Mouse (Mus musculus): ENCODE data around the gene Vps45. TPM values are rescaled to one million over a fixed set of nuclear protein-coding genes. Genes with fewer than 3 reads are reported as not detected.

The Vps45 gene
- polyA plus RNA-seq, 1 experiment from 2014 or later, result 54.8 TPM

DNA sequence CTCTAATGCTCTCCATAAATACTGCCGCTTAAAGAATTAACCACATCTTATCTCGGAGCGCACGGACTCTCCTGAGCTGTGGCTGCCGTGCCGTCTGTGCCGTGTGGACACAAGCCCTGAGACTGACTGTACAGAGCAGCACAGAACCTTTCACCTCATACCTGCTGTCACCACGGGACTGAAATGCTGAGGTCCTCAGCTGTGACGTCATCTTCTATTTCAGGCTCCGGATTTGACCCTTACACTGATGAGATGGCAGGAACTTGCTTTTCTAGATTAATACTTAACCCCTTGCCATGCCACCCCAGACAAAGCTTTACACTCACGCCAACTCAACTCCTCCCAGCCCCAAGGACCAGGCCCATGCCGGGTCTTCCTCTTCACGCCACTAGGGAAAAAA is 35.9 kb upstream of the Vps45 start:
- no peak for DNase-seq (ENCODE audit: low spot score)
- H3K9me3 ChIP-seq (replicated peaks; ENCODE audit: control insufficient read depth, low read length), result no peaks in the 10 kb centered on the region
- H3K4me2 ChIP-seq (ENCODE audit: low read length), result no peak overlapping the region
- no peaks in the 10 kb centered on the region for H3K27me3 ChIP-seq (replicated peaks; ENCODE audit: control insufficient read depth, insufficient read depth, low read length)
- WGBS, result 86% methylated on average over 13 of the region's 13 CpGs
- H3K4me1 ChIP-seq (ENCODE audit: control insufficient read depth, insufficient read depth, low read length), result no peaks in the 10 kb centered on the region
- no peak overlapping the region for H3K4me3 ChIP-seq (ENCODE audit: low read depth, low read length)
- H3K36me3 ChIP-seq (ENCODE audit: control insufficient read depth, insufficient read depth, low read length), result no peaks in the 10 kb centered on the region
- no peak overlapping the region for H3K27ac ChIP-seq (ENCODE audit: low read depth, low read length)
- no peak overlapping the region for H3K9ac ChIP-seq (ENCODE audit: low read length)
- no peak for ATAC-seq

DNA sequence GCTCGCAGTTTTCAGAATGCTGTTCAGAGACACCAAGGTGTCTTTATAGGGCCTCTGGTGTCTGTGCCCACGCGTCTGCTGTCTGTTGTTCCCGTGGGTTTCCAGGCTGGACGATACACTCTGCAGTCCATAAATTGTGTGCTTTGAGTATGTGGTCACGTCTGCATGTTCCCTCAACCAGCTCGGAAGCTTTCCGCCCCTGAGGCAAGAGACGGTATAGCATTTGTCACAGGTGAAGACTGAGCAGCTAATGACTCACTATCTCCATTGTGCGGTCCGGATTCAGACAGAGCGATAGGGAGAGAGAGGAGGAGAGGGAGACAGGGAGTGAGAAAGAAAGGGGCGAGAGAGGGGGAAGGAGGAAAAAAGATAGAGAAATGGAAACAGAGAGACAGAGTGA is 35.2 kb upstream of the Vps45 start:
- Histone ChIP-seq H3K4me3 (ENCODE audit: low read depth, low read length) (no peak overlapping the region), H3K36me3 (ENCODE audit: control insufficient read depth, insufficient read depth, low read length) (no peaks in the 10 kb centered on the region), H3K27me3 (replicated peaks; ENCODE audit: control insufficient read depth, insufficient read depth, low read length) (no peaks in the 10 kb centered on the region), H3K27ac (ENCODE audit: low read depth, low read length) (no peak overlapping the region), H3K4me1 (ENCODE audit: control insufficient read depth, insufficient read depth, low read length) (no peaks in the 10 kb centered on the region), H3K4me2 (ENCODE audit: low read length) (no peak overlapping the region), H3K9ac (ENCODE audit: low read length) (no peak overlapping the region), H3K9me3 (replicated peaks; ENCODE audit: control insufficient read depth, low read length) (no peaks in the 10 kb centered on the region)
- ATAC-seq (no peak), DNase-seq (ENCODE audit: low spot score) (no peak)
- 75% methylated on average over 13 of the region's 13 CpGs for WGBS

DNA sequence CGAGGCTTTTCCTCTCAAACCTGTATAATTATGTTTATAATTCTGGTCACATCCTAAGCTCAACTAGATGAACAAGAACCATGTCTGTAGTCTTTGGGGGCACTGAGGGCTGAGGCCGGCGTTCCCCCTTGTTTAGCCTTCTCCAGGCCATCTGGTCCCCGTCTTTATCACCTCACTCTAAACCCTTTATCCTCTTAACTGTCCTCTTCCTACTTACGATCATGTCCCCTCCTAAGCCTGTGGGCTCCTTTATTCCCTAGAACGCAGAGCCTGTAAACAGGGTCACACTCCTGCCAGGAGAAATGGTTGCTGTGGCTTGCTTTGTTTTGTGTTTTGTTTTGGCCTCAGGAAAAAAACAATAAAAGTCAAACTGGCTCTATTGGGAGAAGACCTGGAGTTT is 33.7 kb upstream of the Vps45 start:
- H3K4me2 ChIP-seq (ENCODE audit: low read length), result no peak overlapping the region
- no peaks in the 10 kb centered on the region for H3K4me1 ChIP-seq (ENCODE audit: control insufficient read depth, insufficient read depth, low read length)
- H3K36me3 ChIP-seq (ENCODE audit: control insufficient read depth, insufficient read depth, low read length), result no peaks in the 10 kb centered on the region
- 58% methylated on average over 6 of the region's 6 CpGs for WGBS
- no peaks in the 10 kb centered on the region for H3K27me3 ChIP-seq (replicated peaks; ENCODE audit: control insufficient read depth, insufficient read depth, low read length)
- H3K9me3 ChIP-seq (replicated peaks; ENCODE audit: control insufficient read depth, low read length), result no peaks in the 10 kb centered on the region
- no peak overlapping the region for H3K27ac ChIP-seq (ENCODE audit: low read depth, low read length)
- no peak overlapping the region for H3K9ac ChIP-seq (ENCODE audit: low read length)
- no peak for DNase-seq (ENCODE audit: low spot score)
- no peak for ATAC-seq
- H3K4me3 ChIP-seq (ENCODE audit: low read depth, low read length), result no peak overlapping the region

DNA sequence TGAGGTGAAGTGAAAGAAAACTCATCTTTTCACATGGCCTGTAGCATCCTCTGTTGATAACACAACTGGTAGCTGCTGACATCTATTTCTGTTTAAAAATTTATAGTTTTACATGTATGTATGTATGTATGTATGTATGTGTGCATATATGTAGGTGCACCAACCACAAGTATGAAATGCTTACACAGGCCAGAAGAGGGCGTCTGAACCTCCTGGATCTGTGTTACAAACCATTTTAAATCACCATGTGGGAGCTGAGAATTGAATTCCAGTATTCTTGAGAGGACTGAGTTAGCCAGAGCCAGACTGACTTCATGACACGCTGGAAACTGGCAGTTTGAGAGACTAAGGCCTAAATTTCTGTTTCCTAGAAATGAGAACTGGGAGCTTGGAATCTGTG is 32.9 kb upstream of the Vps45 start:
- Histone ChIP-seq H3K27ac (ENCODE audit: low read depth, low read length) (no peak overlapping the region), H3K9ac (ENCODE audit: low read length) (no peak overlapping the region), H3K4me3 (ENCODE audit: low read depth, low read length) (no peak overlapping the region), H3K9me3 (replicated peaks; ENCODE audit: control insufficient read depth, low read length) (no peaks in the 10 kb centered on the region), H3K4me2 (ENCODE audit: low read length) (no peak overlapping the region), H3K4me1 (ENCODE audit: control insufficient read depth, insufficient read depth, low read length) (no peaks in the 10 kb centered on the region), H3K27me3 (replicated peaks; ENCODE audit: control insufficient read depth, insufficient read depth, low read length) (no peaks in the 10 kb centered on the region), H3K36me3 (ENCODE audit: control insufficient read depth, insufficient read depth, low read length) (no peaks in the 10 kb centered on the region)
- 76% methylated on average over 2 of the region's 2 CpGs for WGBS
- DNase-seq (ENCODE audit: low spot score) (no peak), ATAC-seq (no peak)

DNA sequence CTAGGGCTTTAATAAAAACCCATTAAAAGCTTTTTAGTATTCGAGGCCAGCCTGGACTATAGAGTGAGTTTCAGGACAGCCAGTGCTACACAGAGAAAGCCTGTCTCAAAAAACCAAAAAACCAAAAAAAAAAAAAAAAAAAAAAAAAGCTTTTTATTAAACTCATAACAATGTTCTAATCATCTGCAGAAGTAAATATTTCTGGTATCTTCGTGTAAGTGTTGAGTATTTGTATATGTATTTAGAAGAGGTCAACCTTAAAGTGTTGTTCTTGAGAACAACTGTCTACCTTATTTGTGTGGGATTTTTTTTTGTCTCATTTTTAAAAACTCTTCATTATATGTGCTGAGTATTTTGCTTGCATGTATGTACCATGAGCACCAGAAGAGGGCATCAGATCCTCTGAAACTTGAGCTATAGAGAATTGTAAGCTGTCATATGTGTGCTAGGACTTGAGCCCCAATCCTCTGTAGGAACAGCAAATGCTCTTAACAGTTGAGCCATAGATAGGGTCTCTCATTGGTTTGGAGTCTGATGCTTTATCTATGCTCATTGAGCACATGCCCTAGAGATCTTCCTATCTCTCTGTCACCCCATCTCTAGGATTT is 31.7 kb upstream of the Vps45 start:
- 66% methylated on average over 2 of the region's 2 CpGs for WGBS
- Histone ChIP-seq H3K4me1 (ENCODE audit: control insufficient read depth, insufficient read depth, low read length) (no peaks in the 10 kb centered on the region), H3K4me2 (ENCODE audit: low read length) (no peak overlapping the region), H3K27me3 (replicated peaks; ENCODE audit: control insufficient read depth, insufficient read depth, low read length) (no peaks in the 10 kb centered on the region), H3K27ac (ENCODE audit: low read depth, low read length) (no peak overlapping the region), H3K36me3 (ENCODE audit: control insufficient read depth, insufficient read depth, low read length) (no peaks in the 10 kb centered on the region), H3K9me3 (replicated peaks; ENCODE audit: control insufficient read depth, low read length) (no peaks in the 10 kb centered on the region), H3K9ac (ENCODE audit: low read length) (no peak overlapping the region), H3K4me3 (ENCODE audit: low read depth, low read length) (no peak overlapping the region)
- ATAC-seq, result no peak
- no peak for DNase-seq (ENCODE audit: low spot score)

DNA sequence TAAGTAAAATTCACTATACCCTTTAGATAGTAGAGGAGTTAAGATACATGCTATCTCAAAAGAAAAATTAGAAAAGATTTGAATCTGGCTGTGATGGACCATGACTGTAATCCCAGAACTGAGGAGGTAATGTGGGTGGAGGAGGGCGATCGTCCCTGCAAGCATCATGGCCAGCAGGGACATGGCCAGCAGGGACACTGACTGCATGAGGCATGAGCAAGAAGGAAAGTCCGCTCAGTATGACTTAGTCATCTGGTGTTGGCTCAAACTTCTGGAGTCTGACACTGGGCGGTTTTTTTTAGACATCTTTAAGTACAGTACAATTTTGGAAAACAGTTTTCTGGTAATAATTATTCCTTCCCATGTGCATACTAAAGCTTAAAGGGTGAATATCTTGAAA is 29.5 kb upstream of the Vps45 start:
- Histone ChIP-seq H3K9ac (ENCODE audit: low read length) (no peak overlapping the region), H3K4me1 (ENCODE audit: control insufficient read depth, insufficient read depth, low read length) (no peaks in the 10 kb centered on the region), H3K9me3 (replicated peaks; ENCODE audit: control insufficient read depth, low read length) (no peaks in the 10 kb centered on the region), H3K4me2 (ENCODE audit: low read length) (no peak overlapping the region), H3K27me3 (replicated peaks; ENCODE audit: control insufficient read depth, insufficient read depth, low read length) (no peaks in the 10 kb centered on the region), H3K27ac (ENCODE audit: low read depth, low read length) (no peak overlapping the region), H3K36me3 (ENCODE audit: control insufficient read depth, insufficient read depth, low read length) (no peaks in the 10 kb centered on the region), H3K4me3 (ENCODE audit: low read depth, low read length) (no peak overlapping the region)
- DNase-seq (ENCODE audit: low spot score) (no peak), ATAC-seq (no peak)
- 84% methylated on average over 4 of the region's 4 CpGs for WGBS

DNA sequence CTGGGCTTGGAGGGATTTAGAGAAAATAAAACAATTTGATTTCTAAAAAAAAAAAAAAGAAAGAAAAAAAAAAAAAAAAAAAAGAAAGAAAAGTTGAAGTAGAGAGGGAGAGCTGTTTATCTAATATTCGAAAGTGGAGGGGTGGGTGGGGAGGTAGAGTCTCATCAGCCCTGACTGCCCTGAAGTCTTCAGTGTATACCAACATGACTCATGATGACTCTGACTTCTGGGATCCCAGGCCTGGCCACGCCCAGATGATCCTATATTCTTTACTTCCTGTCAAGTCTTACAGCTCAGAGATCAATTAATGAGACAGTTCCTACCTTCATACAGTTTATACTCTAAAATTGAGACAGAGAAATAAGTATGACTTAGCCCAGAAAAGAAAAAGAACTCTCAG is 29.0 kb upstream of the Vps45 start:
- H3K4me1 ChIP-seq (ENCODE audit: control insufficient read depth, insufficient read depth, low read length), result no peaks in the 10 kb centered on the region
- H3K4me2 ChIP-seq (ENCODE audit: low read length), result no peak overlapping the region
- H3K9ac ChIP-seq (ENCODE audit: low read length), result no peak overlapping the region
- no peaks in the 10 kb centered on the region for H3K9me3 ChIP-seq (replicated peaks; ENCODE audit: control insufficient read depth, low read length)
- WGBS, result 69% methylated on average over 2 of the region's 2 CpGs
- no peaks in the 10 kb centered on the region for H3K27me3 ChIP-seq (replicated peaks; ENCODE audit: control insufficient read depth, insufficient read depth, low read length)
- ATAC-seq, result no peak
- H3K36me3 ChIP-seq (ENCODE audit: control insufficient read depth, insufficient read depth, low read length), result no peaks in the 10 kb centered on the region
- no peak for DNase-seq (ENCODE audit: low spot score)
- no peak overlapping the region for H3K27ac ChIP-seq (ENCODE audit: low read depth, low read length)
- no peak overlapping the region for H3K4me3 ChIP-seq (ENCODE audit: low read depth, low read length)

DNA sequence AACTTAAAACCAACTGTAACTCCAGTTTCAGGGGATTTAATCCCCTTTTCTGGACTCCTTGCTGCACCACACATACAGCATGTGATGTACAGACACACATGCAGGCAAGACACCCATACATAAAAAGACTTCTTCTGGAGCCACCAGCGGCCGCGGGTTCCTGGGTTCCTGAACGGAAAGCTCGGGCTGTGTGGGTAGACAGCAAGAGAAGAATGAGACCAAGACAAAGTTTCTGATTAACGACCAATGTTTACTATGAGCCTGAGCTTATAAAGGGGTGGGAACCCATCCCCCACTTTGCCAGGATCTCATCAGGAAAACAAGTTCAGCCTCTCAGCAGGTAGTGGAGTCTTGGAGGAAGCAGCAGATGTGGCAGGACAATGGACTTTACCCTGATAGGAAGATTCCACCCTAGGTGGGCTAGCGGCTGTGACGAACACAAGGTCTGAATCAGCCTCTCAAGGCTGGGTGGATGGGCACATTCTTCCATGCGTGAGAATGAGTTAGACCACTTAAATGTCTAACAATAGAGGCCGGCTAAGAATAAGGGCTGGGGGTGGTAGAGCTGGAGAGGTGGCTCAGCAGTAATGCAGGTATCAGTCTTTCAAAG is 26.0 kb upstream of the Vps45 start:
- Histone ChIP-seq H3K9ac (ENCODE audit: low read length) (no peak overlapping the region), H3K27me3 (replicated peaks; ENCODE audit: control insufficient read depth, insufficient read depth, low read length) (no peaks in the 10 kb centered on the region), H3K36me3 (ENCODE audit: control insufficient read depth, insufficient read depth, low read length) (no peaks in the 10 kb centered on the region), H3K9me3 (replicated peaks; ENCODE audit: control insufficient read depth, low read length) (no peaks in the 10 kb centered on the region), H3K4me2 (ENCODE audit: low read length) (no peak overlapping the region), H3K4me1 (ENCODE audit: control insufficient read depth, insufficient read depth, low read length) (no peaks in the 10 kb centered on the region), H3K4me3 (ENCODE audit: low read depth, low read length) (no peak overlapping the region), H3K27ac (ENCODE audit: low read depth, low read length) (no peak overlapping the region)
- 76% methylated on average over 10 of the region's 10 CpGs for WGBS
- no peak for ATAC-seq
- DNase-seq (ENCODE audit: low spot score), result no peak

DNA sequence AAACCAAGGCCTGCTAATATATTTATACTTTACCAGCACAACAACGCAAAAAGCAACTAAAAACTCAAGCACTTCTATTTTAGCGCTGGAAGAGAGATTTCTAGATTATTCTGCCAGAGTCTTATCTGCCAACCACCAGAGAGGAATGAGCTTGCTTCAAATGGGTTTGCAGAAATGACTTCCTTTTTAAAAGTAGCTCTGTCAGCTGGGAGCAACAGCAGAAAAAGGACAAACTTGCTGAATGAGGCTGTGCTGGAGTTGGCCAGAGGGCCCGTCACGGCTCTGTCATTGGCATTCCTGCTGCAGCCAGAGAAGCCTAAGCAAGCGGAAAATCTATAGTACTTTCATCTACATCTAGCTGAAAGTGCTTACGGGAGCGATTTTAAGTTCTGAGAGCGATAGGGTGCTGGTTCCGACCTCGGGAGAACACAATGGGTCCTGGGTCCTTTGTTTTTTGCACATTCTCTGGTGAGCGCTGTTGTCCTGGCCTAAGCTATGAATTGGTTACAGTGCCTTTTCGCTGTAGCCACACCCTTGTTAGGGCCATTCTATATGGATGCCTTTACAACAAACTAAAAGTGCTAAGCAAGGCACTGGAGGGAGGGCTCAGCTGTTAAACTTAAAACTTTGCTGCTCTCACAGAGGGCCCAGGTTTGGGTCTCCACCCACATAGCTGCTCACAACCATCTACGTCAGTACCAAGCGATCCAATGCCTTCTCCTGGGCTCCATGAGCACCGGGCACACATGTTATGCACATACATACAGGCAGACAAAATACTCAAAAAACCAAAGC is 24.6 kb upstream of the Vps45 start:
- no peak overlapping the region for H3K9ac ChIP-seq (ENCODE audit: low read length)
- no peaks in the 10 kb centered on the region for H3K4me1 ChIP-seq (ENCODE audit: control insufficient read depth, insufficient read depth, low read length)
- WGBS, result 70% methylated on average over 15 of the region's 15 CpGs
- ATAC-seq, result no peak
- no peaks in the 10 kb centered on the region for H3K9me3 ChIP-seq (replicated peaks; ENCODE audit: control insufficient read depth, low read length)
- no peaks in the 10 kb centered on the region for H3K27me3 ChIP-seq (replicated peaks; ENCODE audit: control insufficient read depth, insufficient read depth, low read length)
- H3K27ac ChIP-seq (ENCODE audit: low read depth, low read length), result no peak overlapping the region
- H3K4me3 ChIP-seq (ENCODE audit: low read depth, low read length), result no peak overlapping the region
- H3K36me3 ChIP-seq (ENCODE audit: control insufficient read depth, insufficient read depth, low read length), result no peaks in the 10 kb centered on the region
- DNase-seq (ENCODE audit: low spot score), result no peak
- H3K4me2 ChIP-seq (ENCODE audit: low read length), result no peak overlapping the region

All from forebrain, embryonic 14.5 days (tissue).